Mouse (Mus musculus): ENCODE data around the gene Tff1. TPM values are rescaled to one million over a fixed set of nuclear protein-coding genes. Genes with fewer than 3 reads are reported as not detected.

The Tff1 gene
- not detected in 4 replicates for total RNA-seq (2023)

DNA sequence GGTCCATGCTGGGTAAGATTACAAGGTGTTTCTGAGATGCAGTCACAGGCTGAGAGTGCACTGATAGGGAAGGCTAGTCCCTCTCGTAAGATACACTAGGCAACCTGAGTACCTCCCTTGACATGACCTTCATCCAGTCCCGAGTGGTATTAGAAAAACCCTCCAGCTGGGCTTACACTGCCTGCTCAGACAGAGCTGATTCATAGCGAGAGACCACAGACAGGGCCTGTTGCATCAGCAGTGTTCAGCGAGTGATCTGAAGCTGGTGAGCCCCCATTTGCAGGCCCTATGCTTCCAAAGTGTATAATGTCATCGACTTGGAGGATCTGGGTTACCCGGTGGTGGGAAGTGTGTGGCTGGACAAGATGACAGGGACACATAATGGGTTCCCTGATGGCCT, at the start of gene Tff1:
Gene Tff1, minus strand, starts transcription at position 151 of the 400 bp plus-strand sequence.

DNA sequence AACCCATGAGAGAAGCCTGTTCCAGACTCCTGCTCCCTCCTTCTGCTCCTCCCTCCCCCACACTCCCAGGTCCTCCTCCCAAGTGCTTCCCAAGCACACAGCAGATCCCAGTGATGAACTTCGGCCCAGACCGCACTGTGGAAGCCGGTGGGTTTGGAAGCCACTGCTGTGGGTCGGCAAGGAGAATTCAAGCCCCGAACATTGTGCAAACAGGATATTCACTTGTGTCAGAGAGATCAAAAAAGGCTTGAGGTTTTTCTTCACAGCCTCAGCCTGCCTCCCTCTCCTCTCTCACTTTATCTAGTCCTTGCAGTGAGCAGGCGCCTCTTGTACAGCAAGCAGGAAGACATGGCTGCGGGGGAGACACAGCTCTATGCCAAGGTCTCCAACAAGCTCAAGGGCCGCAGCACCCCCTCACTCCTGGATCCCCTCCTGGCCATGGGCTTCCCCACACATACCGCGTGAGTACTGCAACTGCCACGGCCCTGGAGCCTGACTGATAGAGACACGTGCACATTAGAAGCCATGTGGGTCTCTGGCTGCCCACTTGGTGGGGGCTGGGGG, 42.8 kb upstream of the Tff1 start, which contains the start of gene Ubash3a:
Gene Ubash3a, plus strand, starts transcription at position 103 of the 564 bp plus-strand sequence.

DNA sequence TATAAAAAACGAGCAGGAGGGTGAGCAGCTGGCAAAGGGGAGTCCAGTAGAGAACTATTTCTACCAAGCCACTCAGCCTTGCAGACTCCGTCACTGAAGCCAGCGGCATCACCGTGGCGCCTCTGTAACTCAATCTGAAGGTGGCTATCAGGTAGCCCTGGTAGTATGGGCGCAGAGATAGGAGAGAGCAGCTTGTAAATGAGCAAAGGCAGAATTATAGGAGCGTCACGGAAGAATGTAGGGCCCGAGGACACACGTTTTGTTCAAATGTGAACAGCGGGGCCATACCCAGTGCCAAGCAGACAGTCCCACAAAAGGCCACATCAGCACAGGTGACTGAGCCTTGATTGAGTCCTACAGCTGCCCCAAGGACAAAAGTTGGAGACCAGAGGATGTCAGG, 33.8 kb upstream of the Tff1 start, which contains the start of gene Tmprss3:
Gene Tmprss3, minus strand, starts transcription at position 101 of the 400 bp plus-strand sequence.

DNA sequence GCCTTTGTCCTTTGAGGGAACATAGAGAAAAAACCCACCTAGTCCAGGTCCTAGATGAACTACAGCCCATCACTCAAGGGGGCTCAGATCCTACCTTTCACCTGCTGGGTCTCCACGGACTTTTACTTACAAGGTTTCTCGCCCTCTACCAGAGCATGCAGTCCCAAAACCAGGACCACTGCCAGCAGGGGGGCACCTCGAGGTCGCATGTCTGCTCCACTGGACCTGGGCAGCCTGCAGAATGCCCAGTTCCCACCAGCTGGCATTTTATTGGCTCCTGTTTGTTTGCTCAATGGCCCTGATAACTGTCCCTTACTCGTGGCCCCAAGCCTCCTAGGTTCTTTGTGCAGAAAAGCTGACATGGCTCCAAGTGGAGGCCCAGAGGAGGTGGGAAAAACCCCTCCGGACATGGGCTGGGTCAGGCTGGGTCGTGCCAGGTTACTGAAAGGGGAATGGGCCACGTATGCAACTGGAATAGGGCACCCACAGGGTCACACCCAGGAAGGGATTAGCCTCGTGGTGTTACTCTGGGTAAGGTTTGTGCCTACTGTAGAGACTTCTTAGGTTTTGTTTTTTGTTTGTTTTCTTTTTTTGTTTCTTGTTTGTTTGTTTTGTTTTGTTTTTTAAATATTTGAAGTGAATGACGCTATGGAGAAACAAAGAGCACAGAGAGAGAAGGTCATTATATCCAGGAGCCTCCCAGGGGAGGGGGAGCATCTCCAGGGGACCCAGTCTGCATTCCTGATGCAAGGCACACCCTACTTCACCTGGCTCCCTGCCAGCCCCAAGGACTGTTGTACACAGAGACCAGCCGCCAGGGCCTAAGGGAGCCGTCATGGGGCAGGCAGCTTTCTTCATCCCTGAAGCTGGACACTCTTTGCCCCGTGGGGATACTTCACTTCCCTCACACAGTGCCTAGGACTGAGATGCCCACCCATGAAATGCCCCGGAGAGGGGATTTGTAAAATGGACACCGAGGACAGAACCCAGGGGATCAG, 20.7 kb downstream of the Tff1 start, which contains the start of gene Tff2:
Gene Tff2, minus strand, starts transcription at position 243 of the 998 bp plus-strand sequence.

DNA sequence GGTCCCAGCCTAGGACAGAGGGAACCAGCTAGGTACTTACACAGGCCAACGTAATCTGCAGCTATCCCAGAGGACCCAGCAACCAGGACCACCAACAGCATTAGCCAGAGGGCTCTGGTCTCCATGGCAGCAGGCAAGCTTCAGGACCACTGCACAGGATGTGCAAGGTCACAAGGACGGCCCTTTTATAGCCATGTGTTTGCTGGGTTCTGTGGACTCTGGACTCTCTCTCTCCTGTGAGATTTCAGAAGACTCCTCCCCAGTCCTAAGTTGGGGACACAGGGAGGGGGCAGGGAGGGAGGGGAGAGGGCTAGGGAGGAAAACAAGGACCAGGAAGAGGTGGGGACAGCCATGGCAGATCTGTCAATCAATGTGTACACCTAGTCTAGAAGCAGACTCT, 35.6 kb downstream of the Tff1 start, which contains the start of gene Tff3:
Gene Tff3, minus strand, starts transcription at position 195 of the 400 bp plus-strand sequence.

Other genes with a start within 250 kb of the Tff1 start
- not detected in 4 replicates for gene Umodl1, start 210.6 kb downstream of the Tff1 start, total RNA-seq (2023)
- gene Abcg1, start 107.6 kb downstream of the Tff1 start, total RNA-seq (2023): 125 to 170 TPM (median 138 TPM) in 4 replicates
- not detected in 4 replicates for gene Tff3, start 35.6 kb downstream of the Tff1 start, total RNA-seq (2023)
- not detected in 4 replicates for gene Tff2, start 21.0 kb downstream of the Tff1 start, total RNA-seq (2023)
- 0.21 to 0.66 TPM (median 0.25 TPM) in 3 of 4 replicates, not detected in the other for gene Tmprss3, start 33.7 kb upstream of the Tff1 start, total RNA-seq (2023)
- 0.36 to 0.66 TPM (median 0.50 TPM) in 3 of 4 replicates, not detected in the other for gene Ubash3a, start 42.6 kb upstream of the Tff1 start, total RNA-seq (2023)
- 0.75 to 1.4 TPM (median 0.98 TPM) in 3 of 4 replicates, not detected in the other for gene Rsph1, start 112.1 kb upstream of the Tff1 start, total RNA-seq (2023)
- 34.1 to 44.3 TPM (median 43.1 TPM) in 4 replicates for gene Slc37a1, start 121.5 kb upstream of the Tff1 start, total RNA-seq (2023)
- not detected in 4 replicates for gene Pde9a, start 220.9 kb upstream of the Tff1 start, total RNA-seq (2023)